Mouse (Mus musculus) lung, embryonic 14.5 days (tissue): ENCODE measurements around the gene Zar1. TPM values are rescaled to one million over a fixed set of nuclear protein-coding genes. Genes with fewer than 3 reads are reported as not detected.

Experiments used
- ATAC-seq: fragments of 200-750 bp; cut with Nextera tagmentation; 2 replicates; pipeline ENCODE4 v1.8.0; 2017; ENCODE audit warnings: mild to moderate bottlenecking, moderate TSS enrichment, moderate library complexity; ENCODE audit not compliant: insufficient read depth
- DNase-seq: peaks from one replicate; pipeline ENCODE4 v3.0.0-alpha.2; 2015
- H3K27ac ChIP-seq: fragments of 300-500 bp; sonication (generic); 2 replicates; pipeline ENCODE4 v1.5.1; 2014; ENCODE audit warnings: low read depth, mild to moderate bottlenecking, moderate library complexity
- H3K27me3 ChIP-seq: fragments of 300-500 bp; sonication (generic); 2 replicates; pipeline ENCODE4 v1.6.1; 2014; ENCODE audit warnings: low read length, control low read depth; ENCODE audit not compliant: insufficient read depth
- H3K36me3 ChIP-seq: fragments of 300-500 bp; sonication (generic); 2 replicates; pipeline ENCODE4 v1.6.1; 2014; ENCODE audit warnings: control low read depth; ENCODE audit not compliant: insufficient read depth
- H3K4me1 ChIP-seq: fragments of 300-500 bp; sonication (generic); 2 replicates; pipeline ENCODE4 v1.6.1; 2014; ENCODE audit warnings: antibody characterized with exemption, control low read depth; ENCODE audit not compliant: insufficient read depth
- H3K4me2 ChIP-seq: fragments of 300-500 bp; sonication (generic); 2 replicates; pipeline ENCODE4 v1.6.1; 2014; ENCODE audit warnings: mild to moderate bottlenecking
- H3K4me3 ChIP-seq: fragments of 300-500 bp; sonication (generic); 2 replicates; pipeline ENCODE4 v1.5.1; 2014; ENCODE audit warnings: low read depth, low read length
- H3K9ac ChIP-seq: fragments of 300-500 bp; sonication (generic); 2 replicates; pipeline ENCODE4 v1.6.1; 2014
- H3K9me3 ChIP-seq: fragments of 300-500 bp; sonication (generic); 2 replicates; pipeline ENCODE4 v1.6.1; 2016; ENCODE audit warnings: low read depth, low read length, control low read depth
- CTCF ChIP-seq: IDR thresholded peaks from 2 replicates; pipeline ENCODE4 v1.5.1; 2016; ENCODE audit warnings: antibody characterized with exemption, low read depth
- WGBS: fragments of 180-500 bp; shearing (Covaris S2); extraction: QIAGEN DNeasy Blood & Tissue Kit; methylation state at CpG from one replicate; pipeline ENCODE4 v1.1.7; 2014; 5-methylcytosine and 5-hydroxymethylcytosine counted together
- polyA plus RNA-seq: library from polyadenylated mRNA; unstranded; fragments of >200 nt; fragmentation: Nextera tagmentation; extraction: Ambion mirVana; gene quantifications from 2 replicates; pipeline ENCODE4 v1.2.1, GENCODE M21; 2014

The Zar1 gene
- polyA plus RNA-seq, 1 experiment from 2014 or later, result not detected

DNA sequence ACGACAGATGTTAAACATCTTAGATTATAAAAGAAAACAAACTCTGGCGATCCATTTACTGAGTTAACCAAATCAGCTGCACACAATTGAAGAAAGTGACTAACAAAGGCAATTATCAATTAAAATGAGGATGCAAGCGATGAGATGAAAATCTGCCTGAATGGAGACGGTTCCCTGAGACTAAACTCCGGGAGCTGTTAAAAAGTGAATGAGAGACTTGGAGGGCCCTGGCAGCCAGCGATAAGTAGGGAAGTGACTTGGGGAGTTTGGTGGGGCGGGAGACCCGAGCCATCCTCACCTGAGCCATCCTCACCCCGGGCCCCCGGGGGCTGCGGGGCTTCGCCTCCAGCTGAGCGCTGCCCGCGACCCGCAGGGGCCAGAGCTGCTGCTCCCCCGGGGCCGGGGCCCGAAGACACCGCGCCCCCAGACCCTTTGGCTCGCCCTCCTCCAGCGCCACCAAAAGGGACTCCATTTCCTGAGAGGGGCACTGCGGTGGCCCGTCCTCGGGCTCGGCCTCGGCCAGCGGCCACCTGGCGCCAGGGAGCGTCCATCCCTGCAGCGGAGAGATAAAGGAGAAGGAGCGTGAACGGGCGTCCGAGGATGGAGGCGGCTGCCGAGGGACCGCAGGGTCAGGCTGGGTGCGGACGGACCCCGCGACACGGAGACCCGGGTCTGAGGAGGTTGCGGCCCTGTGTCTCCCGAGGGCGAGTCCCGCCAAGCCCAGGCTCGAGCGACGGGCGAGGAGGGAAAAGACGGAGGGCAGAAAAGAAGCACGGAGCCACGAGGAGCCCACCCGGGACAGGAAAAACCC lies 22.1 kb downstream of the Zar1 start:
- DNase-seq, result peak; percentile 32
- Histone ChIP-seq H3K4me2 (peak overlapping the region; percentile 87), H3K27me3 (no peaks in the 10 kb centered on the region), H3K9ac (peak overlapping the region; percentile 91), H3K9me3 (no peaks in the 10 kb centered on the region), H3K4me3 (peak overlapping the region; percentile 86), H3K36me3 (peaks cover 19% of the 10 kb centered on the region), H3K27ac (peak overlapping the region; percentile 78), H3K4me1 (0 out of 2 replicates have a peak, but pooled peaks cover 4% of the 10 kb centered on the region)
- TF ChIP-seq CTCF, result no peak
- under 1% methylated on average over 57 of the region's 57 CpGs for WGBS
- ATAC-seq, result peak; percentile 76

DNA sequence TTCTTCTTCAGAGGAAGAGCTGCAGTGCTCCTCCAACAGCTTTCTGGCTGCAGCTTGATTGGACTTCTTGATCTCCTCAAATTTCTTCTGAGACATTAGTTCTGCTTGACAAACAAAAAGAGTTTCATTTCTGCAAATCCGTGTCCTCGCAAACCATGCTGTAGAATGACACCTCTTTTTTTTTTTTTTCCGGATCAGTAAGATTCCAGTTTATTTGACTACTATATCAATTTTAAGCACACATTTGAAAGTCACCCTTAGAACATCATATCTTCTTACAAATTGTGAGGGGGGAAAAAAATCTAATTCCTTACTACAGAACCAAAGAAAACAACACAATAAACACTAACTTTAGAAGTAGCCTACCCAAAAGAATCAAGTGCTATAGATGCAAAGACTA lies 24.8 kb downstream of the Zar1 start:
- 85% methylated on average over 3 of the region's 3 CpGs for WGBS

DNA sequence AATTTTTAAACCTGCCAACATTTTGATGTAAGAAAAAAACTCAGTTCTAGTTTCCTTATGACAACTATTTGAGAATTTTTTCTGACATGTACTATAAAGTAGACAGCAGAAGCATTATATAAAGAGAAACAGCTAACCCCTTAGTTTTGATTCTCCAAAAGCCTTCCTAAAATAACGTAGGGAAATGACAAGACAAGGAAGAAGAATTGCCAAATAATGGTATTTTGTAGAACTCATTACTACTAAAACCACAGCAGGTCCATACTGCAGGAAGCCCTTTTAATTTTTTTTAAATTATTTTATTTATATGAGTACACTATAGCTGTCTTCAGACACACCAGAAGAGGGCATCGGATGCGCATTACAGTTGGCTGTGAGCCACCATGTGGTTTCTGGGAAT lies 29.8 kb downstream of the Zar1 start:
- Histone ChIP-seq H3K9ac (no peak overlapping the region), H3K27me3 (no peaks in the 10 kb centered on the region), H3K4me1 (no peaks in the 10 kb centered on the region), H3K4me2 (no peak overlapping the region), H3K36me3 (peaks cover 34% of the 10 kb centered on the region), H3K27ac (no peak overlapping the region), H3K4me3 (no peak overlapping the region), H3K9me3 (no peaks in the 10 kb centered on the region)
- no peak for TF ChIP-seq CTCF
- ATAC-seq (no peak), DNase-seq (no peak)
- 87% methylated on average over 3 of the region's 3 CpGs for WGBS

More for the DNA sequence above, 24.8 kb downstream of the Zar1 start:
- Histone ChIP-seq H3K4me1 (0 out of 2 replicates have a peak, but pooled peaks cover 4% of the 10 kb centered on the region), H3K36me3 (peaks cover 29% of the 10 kb centered on the region), H3K4me2 (no peak overlapping the region), H3K4me3 (no peak overlapping the region), H3K27me3 (no peaks in the 10 kb centered on the region), H3K9me3 (no peaks in the 10 kb centered on the region), H3K9ac (no peak overlapping the region), H3K27ac (no peak overlapping the region)
- DNase-seq (no peak), ATAC-seq (no peak)
- no peak for TF ChIP-seq CTCF

DNA sequence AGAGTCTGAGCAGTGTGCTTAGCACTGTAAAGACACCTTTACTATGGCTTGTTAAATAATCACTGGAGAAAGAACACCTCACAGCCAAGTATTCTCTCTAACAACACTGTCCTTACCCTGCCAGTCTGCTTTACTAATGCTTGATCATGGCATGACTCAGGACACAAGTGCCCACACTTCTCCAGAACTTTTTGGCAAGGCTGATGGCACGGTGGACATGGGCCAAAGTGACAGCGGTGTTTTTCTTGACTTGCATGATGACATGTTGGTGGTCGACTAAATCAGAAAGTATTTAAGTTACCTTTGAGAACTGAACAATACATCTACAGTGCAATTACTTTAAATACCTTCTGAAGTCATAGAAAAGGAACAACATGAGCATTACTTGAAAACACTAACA lies 52.2 kb downstream of the Zar1 start:
- no peak for TF ChIP-seq CTCF
- Histone ChIP-seq H3K27me3 (no peaks in the 10 kb centered on the region), H3K4me3 (no peak overlapping the region), H3K36me3 (peaks cover 44% of the 10 kb centered on the region), H3K9me3 (no peaks in the 10 kb centered on the region), H3K4me2 (no peak overlapping the region), H3K27ac (no peak overlapping the region), H3K9ac (no peak overlapping the region), H3K4me1 (no peaks in the 10 kb centered on the region)
- 92% methylated on average over 3 of the region's 3 CpGs for WGBS
- DNase-seq (no peak), ATAC-seq (no peak)

Other genes with a start within 250 kb of the Zar1 start
- gene Corin, start 76.8 kb downstream of the Zar1 start, polyA plus RNA-seq, result 0.89 and 1.9 TPM in 2 replicates
- gene Nfxl1, start 21.6 kb downstream of the Zar1 start, polyA plus RNA-seq, result 23.2 and 25.4 TPM in 2 replicates
- 0.17 and 0.20 TPM in 2 replicates for gene Gm5868, start 6.3 kb upstream of the Zar1 start, polyA plus RNA-seq
- gene Cnga1, start 63.0 kb upstream of the Zar1 start, polyA plus RNA-seq, result not detected in 2 replicates
- gene Nipal1, start 66.5 kb upstream of the Zar1 start, polyA plus RNA-seq, result 0.29 and 0.31 TPM in 2 replicates
- 0.08 TPM in 1 of 2 replicates, not detected in the other for gene Txk, start 171.5 kb upstream of the Zar1 start, polyA plus RNA-seq